Mouse (Mus musculus): ENCODE measurements around the gene Itsn1. TPM values are rescaled to one million over a fixed set of nuclear protein-coding genes. Genes with fewer than 3 reads are reported as not detected.

The Itsn1 gene
- polyA plus RNA-seq, 1 experiment from 2014 or later: 26.5 TPM

GRCm38 (mm10) chr16:91763975-91764374, 34.9 kb downstream of the Itsn1 start:
- H3K4me1 ChIP-seq: peaks cover 77% of the 10 kb centered on the region
- DNase-seq (ENCODE audit: low spot score): no peak
- H3K9me3 ChIP-seq: no peaks in the 10 kb centered on the region
- peak overlapping the region; percentile 45; the same call in 1 of the 2 replicates for H3K27ac ChIP-seq
- no peaks in the 10 kb centered on the region for H3K27me3 ChIP-seq (ENCODE audit: insufficient read depth, poor library complexity, severe bottlenecking)
- H3K4me3 ChIP-seq: no peak overlapping the region
- WGBS: 55% methylated on average over 6 of the region's 6 CpGs
- peaks cover 4% of the 10 kb centered on the region; the same call in 1 of the 2 replicates for H3K36me3 ChIP-seq

- DNase-seq (ENCODE audit: low spot score): no peak
- H3K4me1 ChIP-seq: peaks cover 72% of the 10 kb centered on the region
- no peak overlapping the region for H3K4me3 ChIP-seq
- WGBS: 53% methylated on average over 6 of the region's 6 CpGs
- peak overlapping the region; percentile 45; the same call in 1 of the 2 replicates for H3K27ac ChIP-seq
- no peaks in the 10 kb centered on the region for H3K27me3 ChIP-seq (ENCODE audit: insufficient read depth, poor library complexity, severe bottlenecking)
- no peaks in the 10 kb centered on the region for H3K9me3 ChIP-seq
- H3K36me3 ChIP-seq: peaks cover 4% of the 10 kb centered on the region; the same call in 1 of the 2 replicates
Measured at GRCm38 (mm10) chr16:91764414-91764813, 35.3 kb downstream of the Itsn1 start.

GRCm38 (mm10) chr16:91765121-91765815, 36.2 kb downstream of the Itsn1 start:
- Histone ChIP-seq H3K4me3 (no peak overlapping the region), H3K27me3 (ENCODE audit: insufficient read depth, poor library complexity, severe bottlenecking) (no peaks in the 10 kb centered on the region), H3K9me3 (no peaks in the 10 kb centered on the region), H3K36me3 (peaks cover 4% of the 10 kb centered on the region; the same call in 1 of the 2 replicates), H3K4me1 (peaks cover 75% of the 10 kb centered on the region), H3K27ac (peak overlapping the region; percentile 45; the same call in 1 of the 2 replicates)
- no peak for DNase-seq (ENCODE audit: low spot score)
- 92% methylated on average over 15 of the region's 15 CpGs for WGBS

GRCm38 (mm10) chr16:91765816-91766210, 36.7 kb downstream of the Itsn1 start:
- Histone ChIP-seq H3K4me3 (no peak overlapping the region), H3K9me3 (no peaks in the 10 kb centered on the region), H3K4me1 (peaks cover 75% of the 10 kb centered on the region), H3K36me3 (peaks cover 4% of the 10 kb centered on the region; the same call in 1 of the 2 replicates), H3K27me3 (ENCODE audit: insufficient read depth, poor library complexity, severe bottlenecking) (no peaks in the 10 kb centered on the region), H3K27ac (no peak overlapping the region; the same call in 1 of the 2 replicates)
- 77% methylated on average over 15 of the region's 15 CpGs for WGBS
- DNase-seq (ENCODE audit: low spot score): no peak

GRCm38 (mm10) chr16:91767165-91767701, 38.2 kb downstream of the Itsn1 start:
- 84% methylated on average over 11 of the region's 11 CpGs for WGBS

GRCm38 (mm10) chr16:91768586-91768985, 39.5 kb downstream of the Itsn1 start:
- Histone ChIP-seq H3K27ac (no peak overlapping the region), H3K27me3 (ENCODE audit: insufficient read depth, poor library complexity, severe bottlenecking) (no peaks in the 10 kb centered on the region), H3K4me3 (no peak overlapping the region), H3K9me3 (no peaks in the 10 kb centered on the region), H3K4me1 (peaks cover 71% of the 10 kb centered on the region), H3K36me3 (peaks cover 4% of the 10 kb centered on the region; the same call in 1 of the 2 replicates)
- no peak for DNase-seq (ENCODE audit: low spot score)
- WGBS: 93% methylated on average over 6 of the region's 6 CpGs

More at GRCm38 (mm10) chr16:91767165-91767701, 38.2 kb downstream of the Itsn1 start:
- H3K27me3 ChIP-seq (ENCODE audit: insufficient read depth, poor library complexity, severe bottlenecking): no peaks in the 10 kb centered on the region
- H3K4me1 ChIP-seq: peaks cover 75% of the 10 kb centered on the region
- peak; percentile 66 for DNase-seq (ENCODE audit: low spot score)
- H3K36me3 ChIP-seq: peaks cover 4% of the 10 kb centered on the region; the same call in 1 of the 2 replicates
- no peaks in the 10 kb centered on the region for H3K9me3 ChIP-seq
- H3K27ac ChIP-seq: no peak overlapping the region
- H3K4me3 ChIP-seq: no peak overlapping the region

GRCm38 (mm10) chr16:91769911-91770310, 40.8 kb downstream of the Itsn1 start:
- Histone ChIP-seq H3K27me3 (ENCODE audit: insufficient read depth, poor library complexity, severe bottlenecking) (no peaks in the 10 kb centered on the region), H3K4me3 (no peak overlapping the region), H3K36me3 (peaks cover 4% of the 10 kb centered on the region; the same call in 1 of the 2 replicates), H3K9me3 (no peaks in the 10 kb centered on the region), H3K27ac (no peak overlapping the region), H3K4me1 (peaks cover 59% of the 10 kb centered on the region)
- WGBS: 83% methylated on average over 5 of the region's 5 CpGs
- no peak for DNase-seq (ENCODE audit: low spot score)

- Histone ChIP-seq H3K36me3 (peaks cover 4% of the 10 kb centered on the region; the same call in 1 of the 2 replicates), H3K4me1 (peaks cover 54% of the 10 kb centered on the region), H3K9me3 (no peaks in the 10 kb centered on the region), H3K4me3 (no peak overlapping the region), H3K27me3 (ENCODE audit: insufficient read depth, poor library complexity, severe bottlenecking) (no peaks in the 10 kb centered on the region), H3K27ac (0 out of 2 replicates have a peak overlapping the region, but pooled peaks have one; percentile 29)
- 49% methylated on average over 5 of the region's 5 CpGs for WGBS
- no peak for DNase-seq (ENCODE audit: low spot score)
Measured at GRCm38 (mm10) chr16:91770662-91771061, 41.6 kb downstream of the Itsn1 start.

GRCm38 (mm10) chr16:91771334-91771733, 42.3 kb downstream of the Itsn1 start:
- DNase-seq (ENCODE audit: low spot score): peak; percentile 60
- no peaks in the 10 kb centered on the region for H3K27me3 ChIP-seq (ENCODE audit: insufficient read depth, poor library complexity, severe bottlenecking)
- peaks cover 48% of the 10 kb centered on the region for H3K4me1 ChIP-seq
- H3K36me3 ChIP-seq: peaks cover 4% of the 10 kb centered on the region; the same call in 1 of the 2 replicates
- H3K27ac ChIP-seq: peak overlapping the region; percentile 44; the same call in 1 of the 2 replicates
- H3K9me3 ChIP-seq: no peaks in the 10 kb centered on the region
- H3K4me3 ChIP-seq: no peak overlapping the region
- WGBS: 67% methylated on average over 6 of the region's 6 CpGs

- H3K27me3 ChIP-seq (ENCODE audit: insufficient read depth, poor library complexity, severe bottlenecking): no peaks in the 10 kb centered on the region
- H3K36me3 ChIP-seq: peaks cover 4% of the 10 kb centered on the region; the same call in 1 of the 2 replicates
- 85% methylated on average over 7 of the region's 7 CpGs for WGBS
- no peak overlapping the region for H3K4me3 ChIP-seq
- H3K4me1 ChIP-seq: peaks cover 43% of the 10 kb centered on the region
- no peak overlapping the region for H3K27ac ChIP-seq
- no peaks in the 10 kb centered on the region for H3K9me3 ChIP-seq
- DNase-seq (ENCODE audit: low spot score): peak; percentile 63
Measured at GRCm38 (mm10) chr16:91772586-91772985, 43.5 kb downstream of the Itsn1 start.

- peak; percentile 63 for DNase-seq (ENCODE audit: low spot score)
- Histone ChIP-seq H3K4me1 (peaks cover 11% of the 10 kb centered on the region; the same call in 1 of the 2 replicates), H3K36me3 (peaks cover 9% of the 10 kb centered on the region; the same call in 1 of the 2 replicates), H3K27ac (no peak overlapping the region), H3K27me3 (ENCODE audit: insufficient read depth, poor library complexity, severe bottlenecking) (no peaks in the 10 kb centered on the region), H3K4me3 (no peak overlapping the region), H3K9me3 (no peaks in the 10 kb centered on the region)
- WGBS: 81% methylated on average over 10 of the region's 10 CpGs
Measured at GRCm38 (mm10) chr16:91779576-91779975, 50.5 kb downstream of the Itsn1 start.

GRCm38 (mm10) chr16:91780151-91780550, 51.1 kb downstream of the Itsn1 start:
- Histone ChIP-seq H3K36me3 (peaks cover 13% of the 10 kb centered on the region; the same call in 1 of the 2 replicates), H3K4me3 (no peak overlapping the region), H3K27ac (no peak overlapping the region), H3K27me3 (ENCODE audit: insufficient read depth, poor library complexity, severe bottlenecking) (no peaks in the 10 kb centered on the region), H3K4me1 (peaks cover 11% of the 10 kb centered on the region; the same call in 1 of the 2 replicates), H3K9me3 (no peaks in the 10 kb centered on the region)
- peak; percentile 63 for DNase-seq (ENCODE audit: low spot score)
- WGBS: 81% methylated on average over 7 of the region's 7 CpGs

GRCm38 (mm10) chr16:91780826-91781225, 51.7 kb downstream of the Itsn1 start:
- Histone ChIP-seq H3K27ac (no peak overlapping the region), H3K9me3 (no peaks in the 10 kb centered on the region), H3K4me1 (peaks cover 11% of the 10 kb centered on the region; the same call in 1 of the 2 replicates), H3K27me3 (ENCODE audit: insufficient read depth, poor library complexity, severe bottlenecking) (no peaks in the 10 kb centered on the region), H3K36me3 (peaks cover 20% of the 10 kb centered on the region; the same call in 1 of the 2 replicates), H3K4me3 (no peak overlapping the region)
- peak; percentile 17 for DNase-seq (ENCODE audit: low spot score)
- WGBS: 82% methylated on average over 3 of the region's 3 CpGs
